Mouse (Mus musculus) forebrain, embryonic 13.5 days (tissue): ENCODE measurements around the gene Mgat4e. TPM values are rescaled to one million over a fixed set of nuclear protein-coding genes. Genes with fewer than 3 reads are reported as not detected.
"Not testable (repeated sequence)": the region's sequence is repeated elsewhere in the genome, so short reads cannot be mapped to it uniquely, and the experiment has no call there.

Source experiments
- ATAC-seq: fragments of 200-750 bp; cut with Nextera tagmentation; 2 replicates; pipeline ENCODE4 v1.8.0; 2017
- H3K27ac ChIP-seq: fragments of 300-500 bp; sonication (generic); 2 replicates; pipeline ENCODE4 v1.5.1; 2015; ENCODE audit warnings: inconsistent platforms, mild to moderate bottlenecking, moderate library complexity
- H3K27me3 ChIP-seq: fragments of 300-500 bp; sonication (generic); 2 replicates; pipeline ENCODE4 v1.6.1; 2015; ENCODE audit warnings: mild to moderate bottlenecking, inconsistent platforms
- H3K36me3 ChIP-seq: fragments of 300-500 bp; sonication (generic); 2 replicates; pipeline ENCODE4 v1.6.1; 2015; ENCODE audit warnings: mild to moderate bottlenecking, inconsistent platforms; ENCODE audit not compliant: poor library complexity, severe bottlenecking
- H3K4me1 ChIP-seq: fragments of 300-500 bp; sonication (generic); 2 replicates; pipeline ENCODE4 v1.6.1; 2015; ENCODE audit warnings: inconsistent platforms
- H3K4me2 ChIP-seq: fragments of 300-500 bp; sonication (generic); 2 replicates; pipeline ENCODE4 v1.6.1; 2015; ENCODE audit warnings: inconsistent platforms, mild to moderate bottlenecking, moderate library complexity
- H3K4me3 ChIP-seq: fragments of 300-500 bp; sonication (generic); 2 replicates; pipeline ENCODE4 v1.5.1; 2015; ENCODE audit warnings: mild to moderate bottlenecking, inconsistent platforms
- H3K9ac ChIP-seq: fragments of 300-500 bp; sonication (generic); 2 replicates; pipeline ENCODE4 v1.6.1; 2015; ENCODE audit warnings: mild to moderate bottlenecking, inconsistent platforms
- H3K9me3 ChIP-seq: fragments of 300-500 bp; sonication (generic); replicated peaks from 2 replicates; pipeline ENCODE4 v1.6.1; 2016; ENCODE audit warnings: inconsistent platforms
- WGBS: fragments of 180-500 bp; shearing (Covaris S2); methylation state at CpG from one replicate; pipeline ENCODE4 v1.1.7; 2015; 5-methylcytosine and 5-hydroxymethylcytosine counted together
- polyA plus RNA-seq: library from polyadenylated mRNA; unstranded; fragments of >200 nt; fragmentation: Nextera tagmentation; extraction: Ambion mirVana; gene quantifications from 2 replicates; pipeline ENCODE4 v1.2.1, GENCODE M21; 2015

The Mgat4e gene
- polyA plus RNA-seq, 1 experiment from 2014 or later = not detected

- Histone ChIP-seq H3K9me3 (no peaks in the 10 kb centered on the region), H3K27ac (no peak overlapping the region), H3K36me3 (no peaks in the 10 kb centered on the region), H3K4me3 (no peak overlapping the region), H3K27me3 (peaks cover 2% of the 10 kb centered on the region), H3K4me2 (no peak overlapping the region), H3K9ac (no peak overlapping the region), H3K4me1 (peaks cover 10% of the 10 kb centered on the region)
- no peak for ATAC-seq
- 83% methylated on average over 8 of the region's 8 CpGs for WGBS
These were observed 29.3 kb downstream of the Mgat4e start for GRCm38 (mm10) chr1:134520001-134520721.

- WGBS = 94% methylated on average over 5 of the region's 5 CpGs
- H3K27me3 ChIP-seq = peaks cover 10% of the 10 kb centered on the region
- ATAC-seq, H3K4me3 ChIP-seq, H3K27ac ChIP-seq, H3K4me1 ChIP-seq, H3K36me3 ChIP-seq, H3K4me2 ChIP-seq, H3K9ac ChIP-seq, H3K9me3 ChIP-seq: not testable (repeated sequence)
These were observed 30.3 kb downstream of the Mgat4e start for GRCm38 (mm10) chr1:134519201-134519600.

DNA sequence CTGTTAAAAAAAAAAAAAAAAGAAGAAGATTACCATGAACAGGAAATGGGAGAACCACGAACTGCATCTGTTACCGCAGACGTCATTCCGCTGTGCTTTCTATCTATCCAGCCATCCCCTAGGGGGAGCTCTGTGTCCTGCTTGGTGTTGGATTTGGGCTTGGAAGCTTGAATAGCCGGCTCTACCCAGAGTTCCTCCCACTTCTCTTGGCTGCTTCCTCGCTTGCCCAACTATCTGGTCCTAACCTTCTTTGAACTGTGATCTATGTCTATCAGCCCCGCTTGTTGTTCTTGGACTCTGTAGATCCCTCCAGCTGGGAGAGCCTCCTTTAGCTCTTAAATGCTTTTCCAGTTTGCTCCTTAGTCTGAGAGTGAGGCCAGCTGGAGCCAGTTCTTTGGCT is 30.8 kb downstream of the Mgat4e start:
- peaks cover 15% of the 10 kb centered on the region for H3K27me3 ChIP-seq
- no peak overlapping the region for H3K9ac ChIP-seq
- H3K4me3 ChIP-seq = no peak overlapping the region
- WGBS = 11% methylated on average over 7 of the region's 7 CpGs
- H3K36me3 ChIP-seq = no peaks in the 10 kb centered on the region
- no peak overlapping the region for H3K27ac ChIP-seq
- no peak overlapping the region for H3K4me2 ChIP-seq
- peak; percentile 65; the same call in 1 of the 2 replicates for ATAC-seq
- H3K9me3 ChIP-seq = no peaks in the 10 kb centered on the region
- peaks cover 11% of the 10 kb centered on the region for H3K4me1 ChIP-seq

DNA sequence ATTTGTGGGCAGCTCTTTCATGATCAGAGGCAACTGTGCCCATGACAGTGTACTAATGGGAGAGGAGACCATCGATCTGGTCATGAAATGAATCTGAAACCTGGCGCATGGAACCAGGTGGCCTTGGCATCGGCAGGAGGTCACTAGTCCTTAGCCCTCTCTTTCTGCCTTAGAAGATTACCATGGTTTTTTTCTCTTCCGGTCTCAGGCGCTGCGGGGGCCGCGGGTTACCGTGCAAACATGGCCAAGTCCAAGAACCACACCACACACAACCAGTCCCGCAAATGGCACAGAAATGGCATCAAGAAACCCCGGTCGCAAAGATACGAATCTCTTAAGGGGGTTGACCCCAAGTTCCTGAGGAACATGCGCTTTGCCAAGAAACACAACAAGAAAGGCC is 31.6 kb downstream of the Mgat4e start:
- Histone ChIP-seq H3K27me3 (peaks cover 23% of the 10 kb centered on the region), H3K4me1 (peaks cover 20% of the 10 kb centered on the region)
- not testable (repeated sequence) for ATAC-seq, H3K27ac ChIP-seq, H3K9me3 ChIP-seq, H3K4me2 ChIP-seq, H3K36me3 ChIP-seq, H3K9ac ChIP-seq, H3K4me3 ChIP-seq
- WGBS = 94% methylated on average over 14 of the region's 14 CpGs

DNA sequence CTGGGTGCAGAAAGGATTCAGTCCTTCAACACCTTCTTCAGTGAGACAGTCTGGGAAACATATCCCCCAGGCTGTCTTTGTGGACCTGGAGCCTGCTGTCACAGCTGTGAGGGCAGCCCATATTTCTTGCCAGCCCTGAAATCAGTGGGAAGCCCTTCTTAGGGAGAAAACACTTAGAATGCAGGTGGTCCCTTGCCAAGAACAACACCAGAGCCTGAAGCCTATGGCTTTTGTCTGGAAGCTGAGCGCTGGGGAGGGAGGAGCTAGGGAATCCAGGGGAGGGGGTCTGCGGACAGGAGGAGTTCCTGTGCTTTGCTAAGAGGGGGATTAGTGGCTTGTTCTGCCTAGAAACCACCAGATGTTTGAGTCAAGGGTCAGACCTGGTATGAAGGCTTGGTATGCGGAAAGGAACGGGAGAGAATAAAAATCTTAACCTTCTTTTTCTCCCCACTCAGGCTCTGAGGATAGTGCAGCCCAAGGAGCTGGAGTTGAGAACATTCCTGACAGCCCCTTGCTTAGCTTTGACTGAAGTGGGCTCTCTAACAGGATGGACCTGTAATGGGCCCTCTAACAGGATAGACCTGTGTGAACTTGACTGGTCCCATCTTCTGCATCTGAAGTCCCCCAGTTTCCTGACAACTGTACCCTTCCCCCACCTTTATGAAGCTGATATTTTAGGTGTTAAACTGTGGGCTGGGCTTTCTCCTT is 32.8 kb downstream of the Mgat4e start:
- Histone ChIP-seq H3K9ac (no peak overlapping the region), H3K36me3 (no peaks in the 10 kb centered on the region), H3K27ac (no peak overlapping the region), H3K27me3 (peaks cover 35% of the 10 kb centered on the region), H3K4me1 (peaks cover 25% of the 10 kb centered on the region), H3K9me3 (no peaks in the 10 kb centered on the region), H3K4me3 (no peak overlapping the region), H3K4me2 (no peak overlapping the region)
- 13% methylated on average over 4 of the region's 4 CpGs for WGBS
- ATAC-seq = no peak

DNA sequence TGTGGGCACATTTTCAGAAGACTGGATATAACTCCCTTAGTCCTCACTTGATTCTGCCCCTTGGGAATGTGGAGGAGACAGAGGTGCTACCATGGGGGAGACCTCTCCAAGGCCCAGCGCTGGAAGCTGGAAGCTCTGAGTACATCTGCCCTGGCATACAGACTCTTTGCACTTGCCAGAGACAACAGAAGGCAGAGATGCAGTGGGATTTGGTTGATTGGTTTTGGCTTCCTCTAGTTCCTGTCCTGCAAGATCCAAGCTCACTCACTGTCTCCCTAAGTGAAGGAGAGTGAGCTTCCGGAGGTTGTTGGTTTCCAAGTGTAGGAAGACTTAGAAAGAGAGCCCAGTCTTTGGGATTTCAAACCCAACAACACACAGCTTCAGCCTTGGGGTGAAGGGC is 33.6 kb downstream of the Mgat4e start:
- ATAC-seq = no peak
- 83% methylated on average over 2 of the region's 2 CpGs for WGBS
- Histone ChIP-seq H3K27me3 (peaks cover 37% of the 10 kb centered on the region), H3K4me2 (no peak overlapping the region), H3K9me3 (no peaks in the 10 kb centered on the region), H3K4me3 (no peak overlapping the region), H3K4me1 (peaks cover 25% of the 10 kb centered on the region), H3K9ac (no peak overlapping the region), H3K27ac (no peak overlapping the region), H3K36me3 (no peaks in the 10 kb centered on the region)

DNA sequence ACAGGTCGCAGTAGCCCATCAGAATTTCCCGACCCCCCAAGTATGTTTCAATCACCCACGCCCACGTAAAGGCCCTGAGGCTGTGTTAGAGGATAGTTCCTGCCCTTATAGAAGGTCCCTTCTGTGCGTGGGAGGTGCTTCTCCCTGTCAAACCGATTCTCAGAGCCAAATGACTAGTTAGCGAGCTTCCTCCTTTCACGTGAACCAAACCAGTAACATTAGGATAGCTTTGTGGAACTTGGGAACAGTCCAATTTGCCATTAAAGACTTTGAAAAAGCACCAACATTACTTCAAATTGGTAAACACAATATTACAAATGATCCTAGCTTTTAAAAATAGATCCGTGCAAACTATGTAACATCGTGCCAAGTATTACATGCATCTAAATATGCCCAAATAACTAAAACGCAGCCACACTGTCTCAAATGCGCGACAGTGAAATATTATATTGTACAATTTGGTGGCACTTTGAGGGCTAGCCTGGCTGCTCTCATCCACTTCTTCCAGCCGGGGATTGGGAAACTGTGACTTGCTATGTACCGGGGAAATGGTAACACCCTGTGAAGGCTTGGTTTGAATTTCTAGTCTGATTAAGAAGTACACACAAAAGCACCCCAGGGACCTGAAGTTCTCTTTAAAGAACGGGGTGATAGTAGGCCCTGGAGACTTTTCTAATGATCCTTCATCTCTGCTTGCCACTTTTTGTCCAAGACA is 35.4 kb downstream of the Mgat4e start:
- ATAC-seq = no peak
- peaks cover 37% of the 10 kb centered on the region for H3K27me3 ChIP-seq
- 38% methylated on average over 16 of the region's 16 CpGs for whole genome bisulfite sequencing
- no peak overlapping the region for H3K27ac ChIP-seq
- no peaks in the 10 kb centered on the region for H3K36me3 ChIP-seq
- peak overlapping the region; percentile 12; the same call in 1 of the 2 replicates for H3K9ac ChIP-seq
- H3K4me1 ChIP-seq = peaks cover 25% of the 10 kb centered on the region
- peak overlapping the region; percentile 70 for H3K4me2 ChIP-seq
- H3K9me3 ChIP-seq = no peaks in the 10 kb centered on the region
- peak overlapping the region; percentile 38; the same call in 1 of the 2 replicates for H3K4me3 ChIP-seq

- no peak for ATAC-seq
- no peaks in the 10 kb centered on the region for H3K9me3 ChIP-seq
- 2% methylated on average over 38 of the region's 38 CpGs for WGBS
- peaks cover 25% of the 10 kb centered on the region for H3K4me1 ChIP-seq
- peaks cover 37% of the 10 kb centered on the region for H3K27me3 ChIP-seq
- H3K27ac ChIP-seq = no peak overlapping the region
- H3K4me3 ChIP-seq = peak overlapping the region; percentile 38
- H3K4me2 ChIP-seq = peak overlapping the region; percentile 70
- peak overlapping the region; percentile 64 for H3K9ac ChIP-seq
- peaks cover 3% of the 10 kb centered on the region for H3K36me3 ChIP-seq
These were observed 36.1 kb downstream of the Mgat4e start for GRCm38 (mm10) chr1:134513312-134513860.

- ATAC-seq = no peak
- WGBS = 47% methylated on average over 6 of the region's 6 CpGs
These were observed 36.9 kb downstream of the Mgat4e start for GRCm38 (mm10) chr1:134512584-134512983.

GRCm38 (mm10) chr1:134512183-134512582 is 37.3 kb downstream of the Mgat4e start:
- peaks cover 25% of the 10 kb centered on the region for H3K4me1 ChIP-seq
- H3K27ac ChIP-seq = no peak overlapping the region
- no peak overlapping the region for H3K4me2 ChIP-seq
- 60% methylated on average over 4 of the region's 4 CpGs for WGBS
- H3K9ac ChIP-seq = no peak overlapping the region
- no peak overlapping the region for H3K4me3 ChIP-seq
- H3K36me3 ChIP-seq = peaks cover 15% of the 10 kb centered on the region
- ATAC-seq = no peak
- no peaks in the 10 kb centered on the region for H3K9me3 ChIP-seq
- H3K27me3 ChIP-seq = peaks cover 37% of the 10 kb centered on the region

More at GRCm38 (mm10) chr1:134512584-134512983, 36.9 kb downstream of the Mgat4e start:
- peaks cover 37% of the 10 kb centered on the region for H3K27me3 ChIP-seq
- no peak overlapping the region for H3K4me3 ChIP-seq
- no peak overlapping the region for H3K27ac ChIP-seq
- H3K9me3 ChIP-seq = no peaks in the 10 kb centered on the region
- H3K9ac ChIP-seq = no peak overlapping the region
- peak overlapping the region; percentile 70 for H3K4me2 ChIP-seq
- peaks cover 25% of the 10 kb centered on the region for H3K4me1 ChIP-seq
- peaks cover 11% of the 10 kb centered on the region for H3K36me3 ChIP-seq

DNA sequence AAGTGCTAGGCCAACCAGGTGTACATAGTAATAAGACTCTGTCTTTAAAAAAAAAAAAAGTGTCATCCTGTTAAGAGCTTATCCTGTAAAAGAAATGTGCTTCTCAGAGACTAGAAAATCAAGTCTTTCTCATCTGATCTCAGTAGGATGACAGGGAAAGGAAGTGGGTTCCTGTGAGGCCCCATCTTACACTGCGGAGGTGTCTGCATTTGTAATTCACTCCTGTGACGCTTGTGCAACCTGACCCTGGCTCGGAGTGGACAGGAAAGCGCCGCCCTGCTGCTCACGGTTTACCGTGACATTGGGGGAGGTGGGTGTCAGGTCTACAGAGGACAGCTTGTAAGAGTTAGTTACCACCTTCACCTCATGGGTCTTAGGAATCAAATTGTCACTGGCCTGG is 39.5 kb downstream of the Mgat4e start:
- Histone ChIP-seq H3K27me3 (peaks cover 34% of the 10 kb centered on the region), H3K4me3 (no peak overlapping the region), H3K9me3 (no peaks in the 10 kb centered on the region), H3K36me3 (peaks cover 30% of the 10 kb centered on the region), H3K27ac (no peak overlapping the region), H3K9ac (no peak overlapping the region), H3K4me2 (no peak overlapping the region), H3K4me1 (peaks cover 15% of the 10 kb centered on the region)
- WGBS = 68% methylated on average over 7 of the region's 7 CpGs
- no peak for ATAC-seq

GRCm38 (mm10) chr1:134506201-134506600 is 43.3 kb downstream of the Mgat4e start:
- no peak overlapping the region for H3K9ac ChIP-seq
- H3K27ac ChIP-seq = no peak overlapping the region
- H3K36me3 ChIP-seq = peaks cover 41% of the 10 kb centered on the region
- no peak overlapping the region for H3K4me2 ChIP-seq
- H3K4me3 ChIP-seq = no peak overlapping the region
- H3K9me3 ChIP-seq = no peaks in the 10 kb centered on the region
- no peaks in the 10 kb centered on the region for H3K4me1 ChIP-seq
- 95% methylated on average over 8 of the region's 8 CpGs for WGBS
- ATAC-seq = no peak
- H3K27me3 ChIP-seq = no peaks in the 10 kb centered on the region
